Mouse (Mus musculus) testis, adult 2 months (tissue): ENCODE results near the gene Padi6.

Experiments used
- CTCF ChIP-seq: fragments of 200-500 bp; IDR thresholded peaks from 2 replicates; pipeline ENCODE4 v1.5.1; 2012; ENCODE audit warnings: low read depth, mild to moderate bottlenecking, inconsistent platforms, low read length, moderate library complexity; ENCODE audit not compliant: control insufficient read depth, insufficient read depth, insufficient replicate concordance
- POLR2A ChIP-seq: fragments of 200-500 bp; IDR thresholded peaks from 2 replicates; pipeline ENCODE4 v1.6.1; 2012; ENCODE audit warnings: low read depth, mild to moderate bottlenecking, inconsistent platforms, low read length, moderate library complexity; ENCODE audit not compliant: control insufficient read depth

DNA sequence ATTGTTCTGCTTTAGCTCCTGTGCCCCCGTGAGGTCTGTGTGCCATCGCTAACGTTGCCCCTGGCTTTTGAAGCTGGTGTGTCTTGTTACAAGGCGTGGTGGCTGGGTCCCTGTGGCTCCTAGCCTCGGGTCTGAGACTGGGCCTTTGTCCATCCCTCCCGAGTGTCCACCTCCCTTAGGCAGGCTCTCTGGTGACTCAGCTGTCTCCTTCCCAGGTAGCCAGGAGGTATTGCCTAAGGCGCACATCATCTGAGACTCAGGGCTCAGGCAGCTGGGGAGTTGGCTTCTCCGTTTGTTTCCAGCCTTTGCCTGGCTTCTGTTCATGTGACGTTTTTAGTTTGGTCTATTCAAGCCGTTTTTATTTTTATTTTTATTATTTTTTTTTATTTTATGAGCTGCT lies 31.7 kb downstream of the Padi6 start:
- TF ChIP-seq POLR2A (no peak), CTCF (no peak)
